15 mouse cellular contexts compared by ENCODE assay signal in the genomic region with DNA sequence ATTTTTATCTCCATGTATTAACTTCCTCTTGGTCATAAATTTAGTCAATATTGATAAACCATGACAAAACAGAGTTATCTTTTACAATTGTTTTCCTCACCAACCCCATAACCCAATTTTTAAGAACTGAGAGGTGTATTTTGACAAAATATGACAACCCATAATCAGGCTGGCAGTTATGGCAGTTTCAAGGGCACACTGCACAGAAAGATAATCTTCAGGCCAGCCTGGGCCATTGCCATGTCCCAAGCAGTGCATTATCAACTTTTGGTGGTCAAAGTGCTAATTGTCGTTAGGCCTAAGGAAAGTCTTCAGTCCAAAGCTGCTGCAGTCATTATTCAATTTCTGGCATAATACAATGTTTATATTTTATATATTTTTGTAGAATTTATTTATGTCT. TPM values are rescaled to one million over a fixed set of nuclear protein-coding genes. Genes with fewer than 3 reads are reported as not detected.
"Had no signal": no experiment of that assay in that cellular context is flagged by ENCODE, and none has a peak within 500 bp of the region (broad histone marks: within the 10 kb centered on the region; RNA-seq: fewer than 3 reads in every experiment).

No protein-coding gene starts in this region.

- ATAC-seq: intestine, embryonic 15.5 days; midbrain, embryonic 13.5 days had no signal

- H3K4me3 ChIP-seq: intestine, embryonic 15.5 days; kidney, embryonic 15.5 days; limb, embryonic 15.5 days; midbrain, embryonic 13.5 days; myocyte; neural tube, embryonic 15.5 days had no signal

- H3K9ac ChIP-seq: intestine, embryonic 15.5 days; kidney, embryonic 15.5 days; limb, embryonic 15.5 days; lung, embryonic 14.5 days; midbrain, embryonic 13.5 days; neural tube, embryonic 15.5 days had no signal

- H3K27me3 ChIP-seq: intestine, embryonic 15.5 days; kidney, embryonic 15.5 days; limb, embryonic 15.5 days; neural tube, embryonic 15.5 days had no signal

- H3K4me1 ChIP-seq: limb, embryonic 15.5 days; midbrain, embryonic 13.5 days; neural tube, embryonic 15.5 days had no signal

- H3K27ac ChIP-seq: kidney, embryonic 15.5 days; limb, embryonic 15.5 days; midbrain, embryonic 13.5 days; neural tube, embryonic 15.5 days had no signal

- H3K9me3 ChIP-seq: intestine, embryonic 15.5 days; kidney, embryonic 15.5 days; limb, embryonic 15.5 days; midbrain, embryonic 13.5 days; neural tube, embryonic 15.5 days had no signal

- H3K36me3 ChIP-seq: intestine, embryonic 15.5 days; kidney, embryonic 15.5 days; limb, embryonic 15.5 days; midbrain, embryonic 13.5 days; neural tube, embryonic 15.5 days had no signal

- H3K4me2 ChIP-seq: intestine, embryonic 15.5 days; kidney, embryonic 15.5 days; limb, embryonic 15.5 days; lung, embryonic 14.5 days; midbrain, embryonic 13.5 days; neural tube, embryonic 15.5 days had no signal

- DNase-seq: kidney, postnatal 14 days; layer of hippocampus, postnatal 36 days; lung, embryonic 14.5 days; lung, postnatal 10 days had no signal

RNA-seq across cellular contexts. Expression of gene Il22ra2, which starts 37.0 kb away (rescaled TPM):
- total RNA-seq: layer of hippocampus, postnatal 36 days; left cerebral cortex, adult 8-10 months; left cerebral cortex, postnatal 25 days had no signal
- polyA plus RNA-seq: intestine, embryonic 15.5 days; kidney, embryonic 15.5 days; limb, embryonic 11.5 days; lung, embryonic 14.5 days; midbrain, embryonic 13.5 days; myocyte; neural tube, embryonic 11.5 days; neural tube, embryonic 15.5 days; stomach, embryonic 14.5 days had no signal
